8 mouse cellular contexts compared by ENCODE assay signal in genomic region chr4:40301076-40301789, GRCm38 (mm10). TPM values are rescaled to one million over a fixed set of nuclear protein-coding genes. Genes with fewer than 3 reads are reported as not detected.
DNase-seq lines count a peak whose midpoint lies in the region; ATAC-seq and TF ChIP-seq lines count a peak whose summit lies in the region.

No protein-coding gene starts in this region.

- H3K27ac ChIP-seq in bone marrow macrophage, adult 2 months (ENCODE audit: insufficient read depth, low read depth, low read length) = no peak overlapping the region
- no peak overlapping the region for H3K27ac ChIP-seq in heart, embryonic 13.5 days (replicated peaks)
- H3K27ac ChIP-seq in kidney, postnatal 0 days = no peak overlapping the region
- no peak overlapping the region for H3K27ac ChIP-seq in liver, adult 2 months (replicated peaks; ENCODE audit: insufficient read depth, low read depth, low read length)

- H3K4me3 ChIP-seq in bone marrow macrophage, adult 2 months (ENCODE audit: insufficient read depth, low read length) = peak overlapping the region; percentile 15; the same call in 1 of the 2 replicates
- H3K4me3 ChIP-seq in heart, embryonic 13.5 days = peak overlapping the region; percentile 21
- no peak overlapping the region for H3K4me3 ChIP-seq in kidney, postnatal 0 days (replicated peaks; ENCODE audit: low read depth, low read length)
- no peak overlapping the region for H3K4me3 ChIP-seq in liver, adult 2 months (ENCODE audit: insufficient read depth, low read depth, low read length)

- peaks cover 24% of the 10 kb centered on the region; the same call in 1 of the 2 replicates for H3K27me3 ChIP-seq in heart, embryonic 13.5 days (replicated peaks)
- H3K27me3 ChIP-seq in kidney, postnatal 0 days (ENCODE audit: insufficient read depth, low read length) = no peaks in the 10 kb centered on the region
- H3K27me3 ChIP-seq in liver, adult 2 months (ENCODE audit: control insufficient read depth, insufficient read depth, low read length) = no peaks in the 10 kb centered on the region; the same call in 1 of the 2 replicates

- peak overlapping the region; percentile 62 for H3K4me2 ChIP-seq in heart, embryonic 13.5 days
- H3K4me2 ChIP-seq in kidney, postnatal 0 days (ENCODE audit: low read length) = peak overlapping the region; percentile 14

- ATAC-seq in erythroblast, adult 5-6 weeks (replicated peaks; ENCODE audit: low FRiP score, poor library complexity, severe bottlenecking) = peak; percentile 89
- no peak for ATAC-seq in heart, embryonic 13.5 days (ENCODE audit: extremely low read depth, insufficient number of reproducible peaks, low FRiP score, low TSS enrichment)
- ATAC-seq in kidney, postnatal 0 days (replicated peaks; ENCODE audit: low FRiP score, low read depth) = peak; percentile 83
- peak; percentile 87 for ATAC-seq in monocyte, adult 5-6 weeks (replicated peaks; ENCODE audit: insufficient number of reproducible peaks, low FRiP score, low TSS enrichment, poor library complexity, severe bottlenecking)

- H3K4me1 ChIP-seq in bone marrow macrophage, adult 2 months (ENCODE audit: control insufficient read depth, insufficient read depth, low read length) = peaks cover 3% of the 10 kb centered on the region
- peaks cover 13% of the 10 kb centered on the region; the same call in 1 of the 2 replicates for H3K4me1 ChIP-seq in heart, embryonic 13.5 days
- H3K4me1 ChIP-seq in kidney, postnatal 0 days (replicated peaks; ENCODE audit: insufficient read depth, low read length) = no peaks in the 10 kb centered on the region
- H3K4me1 ChIP-seq in liver, adult 2 months (ENCODE audit: control insufficient read depth, insufficient read depth, low read length) = 0 out of 2 replicates have a peak, but pooled peaks cover 3% of the 10 kb centered on the region

- 8% methylated on average over 16 of the region's 16 CpGs for WGBS in heart, embryonic 13.5 days
- WGBS in kidney, postnatal 0 days = 10% methylated on average over 16 of the region's 16 CpGs
- 8% methylated on average over 16 of the region's 16 CpGs for WGBS in liver, adult 2 months

- H3K79me2 ChIP-seq in liver, adult 2 months (ENCODE audit: control insufficient read depth, insufficient read depth, low read length) = no peaks in the 10 kb centered on the region

- DNase-seq in B cell, adult 2 months = peak; percentile 66 to 68
- peak; percentile 94 for DNase-seq in kidney, postnatal 0 days (ENCODE audit: low spot score)
- DNase-seq in liver, adult 2 months (ENCODE audit: extremely low read depth, low read depth, low spot score) = peak; percentile 66
- DNase-seq in spleen, postnatal 36 days (ENCODE audit: low spot score in 2 of 2) = peak; percentile 20 to 51

- no peak for TF ChIP-seq POLR2A in bone marrow macrophage, adult 2 months (IDR thresholded peaks at IDR 0.05; ENCODE audit: borderline replicate concordance, low read depth, low read length)
- TF ChIP-seq POLR2A in liver, adult 2 months (IDR thresholded peaks at IDR 0.05; ENCODE audit: extremely low read depth, insufficient read depth, low read length) = no peak

- TF ChIP-seq CTCF in bone marrow macrophage, adult 2 months (IDR thresholded peaks at IDR 0.05; ENCODE audit: low read depth, low read length) = peak; percentile 44; the same call in 1 of the 2 replicates
- TF ChIP-seq CTCF in kidney, postnatal 0 days (IDR thresholded peaks at IDR 0.05; ENCODE audit: low read depth) = peak; percentile 95
- peak; percentile 60 for TF ChIP-seq CTCF in liver, adult 2 months (IDR thresholded peaks at IDR 0.05; ENCODE audit: low read depth, low read length)

- no peaks in the 10 kb centered on the region for H3K36me3 ChIP-seq in heart, embryonic 13.5 days
- no peaks in the 10 kb centered on the region for H3K36me3 ChIP-seq in kidney, postnatal 0 days (ENCODE audit: insufficient read depth, low read length)
- H3K36me3 ChIP-seq in liver, adult 2 months (ENCODE audit: control insufficient read depth, insufficient read depth, low read length) = no peaks in the 10 kb centered on the region

- H3K9me3 ChIP-seq in heart, embryonic 13.5 days = no peaks in the 10 kb centered on the region
- no peaks in the 10 kb centered on the region for H3K9me3 ChIP-seq in kidney, postnatal 0 days (replicated peaks; ENCODE audit: low read length)

- peak overlapping the region; percentile 56; the same call in 1 of the 2 replicates for H3K9ac ChIP-seq in heart, embryonic 13.5 days
- no peak overlapping the region for H3K9ac ChIP-seq in kidney, postnatal 0 days (ENCODE audit: low read depth, low read length)
- no peak overlapping the region for H3K9ac ChIP-seq in liver, adult 2 months (ENCODE audit: low read depth, low read length)

RNA-seq across cellular contexts. Expression of gene Ndufb6, which starts 22.0 kb away (rescaled TPM):
- polyA plus RNA-seq in bone marrow macrophage, adult 2 months (2012; ENCODE audit: insufficient read depth, insufficient read length, missing spikeins) = 73.8 and 76.3 TPM in 2 replicates
- total RNA-seq in erythroblast, adult 5-6 weeks (2015; ENCODE audit: low replicate concordance) = 24.5 and 32.1 TPM in 2 replicates
- total RNA-seq in erythroblast, adult 5-6 weeks (2017; ENCODE audit: low replicate concordance) = 5.6 and 31.8 TPM in 2 replicates
- polyA plus RNA-seq in heart, embryonic 13.5 days (2015; fragmentation: Nextera tagmentation; extraction: Ambion mirVana) = 469 and 539 TPM in 2 replicates
- polyA plus RNA-seq in kidney, postnatal 0 days (2015; fragmentation: Nextera tagmentation; extraction: Ambion mirVana) = 524 and 542 TPM in 2 replicates
- 154 and 169 TPM in 2 replicates for total RNA-seq in liver, adult 2 months (2014; rRNA removed)
- 135 and 138 TPM in 2 replicates for polyA plus RNA-seq in liver, adult 2 months (2012; rRNA removed)
- total RNA-seq in monocyte, adult 5-6 weeks (2017) = 19.6 to 49.3 TPM (median 45.1 TPM) in 3 replicates

RNA-seq across cellular contexts. Expression of gene Topors, which starts 31.6 kb away (rescaled TPM):
- polyA plus RNA-seq in bone marrow macrophage, adult 2 months (2012; ENCODE audit: insufficient read depth, insufficient read length, missing spikeins) = 23.5 and 25.5 TPM in 2 replicates
- total RNA-seq in erythroblast, adult 5-6 weeks (2015; ENCODE audit: low replicate concordance) = 10.0 and 12.3 TPM in 2 replicates
- 11.0 and 14.8 TPM in 2 replicates for total RNA-seq in erythroblast, adult 5-6 weeks (2017; ENCODE audit: low replicate concordance)
- 26.7 and 27.2 TPM in 2 replicates for polyA plus RNA-seq in heart, embryonic 13.5 days (2015; fragmentation: Nextera tagmentation; extraction: Ambion mirVana)
- 30.8 and 35.5 TPM in 2 replicates for polyA plus RNA-seq in kidney, postnatal 0 days (2015; fragmentation: Nextera tagmentation; extraction: Ambion mirVana)
- total RNA-seq in liver, adult 2 months (2014; rRNA removed) = 22.4 and 23.1 TPM in 2 replicates
- polyA plus RNA-seq in liver, adult 2 months (2012; rRNA removed) = 2.7 and 3.0 TPM in 2 replicates
- 78.8 to 88.0 TPM (median 79.8 TPM) in 3 replicates for total RNA-seq in monocyte, adult 5-6 weeks (2017)

RNA-seq across cellular contexts. Expression of gene Smim27, which starts 31.9 kb away (rescaled TPM):
- 22.6 and 23.6 TPM in 2 replicates for polyA plus RNA-seq in bone marrow macrophage, adult 2 months (2012; ENCODE audit: insufficient read depth, insufficient read length, missing spikeins)
- total RNA-seq in erythroblast, adult 5-6 weeks (2015; ENCODE audit: low replicate concordance) = 2.5 TPM in 1 of 2 replicates, not detected in the other
- total RNA-seq in erythroblast, adult 5-6 weeks (2017; ENCODE audit: low replicate concordance) = 4.2 and 4.4 TPM in 2 replicates
- 28.9 and 38.1 TPM in 2 replicates for polyA plus RNA-seq in heart, embryonic 13.5 days (2015; fragmentation: Nextera tagmentation; extraction: Ambion mirVana)
- 54.9 and 62.9 TPM in 2 replicates for polyA plus RNA-seq in kidney, postnatal 0 days (2015; fragmentation: Nextera tagmentation; extraction: Ambion mirVana)
- 3.0 and 5.7 TPM in 2 replicates for total RNA-seq in liver, adult 2 months (2014; rRNA removed)
- 28.9 and 29.7 TPM in 2 replicates for polyA plus RNA-seq in liver, adult 2 months (2012; rRNA removed)
- 6.8 to 13.1 TPM (median 8.2 TPM) in 3 replicates for total RNA-seq in monocyte, adult 5-6 weeks (2017)

Comparison
In these comparisons a context has a peak if more than half of its experiments do, and no peak if none do; other contexts are left out.
1. DNase-seq: peak in every context shown above with its lines; median percentile 94 in kidney, postnatal 0 days; 67 in B cell, adult 2 months; 66 in liver, adult 2 months; 36 in spleen, postnatal 36 days.
2. H3K4me3 ChIP-seq: peak in bone marrow macrophage, adult 2 months (single experiment) and heart, embryonic 13.5 days (single experiment); none in kidney, postnatal 0 days (single experiment) and liver, adult 2 months (single experiment).
3. CTCF ChIP-seq: peak in every context shown above with its lines; median percentile 95 in kidney, postnatal 0 days; 60 in liver, adult 2 months; 44 in bone marrow macrophage, adult 2 months.